Mouse (Mus musculus) telencephalon, adult 2 months (tissue): ENCODE results near the gene Faxc.

Source experiments
- DNase-seq: peaks from one replicate; pipeline ENCODE4 v3.0.0-alpha.2; 2011; ENCODE audit warnings: low read depth, low spot score

The Faxc gene

GRCm38 (mm10) chr4:21930971-21931771, at the start of gene Faxc:
Gene Faxc (plus strand): TSS chr4:21931329.
- no peak for DNase-seq

- DNase-seq, result no peak
Measured at GRCm38 (mm10) chr4:21882806-21883205, 48.3 kb upstream of the Faxc start.

GRCm38 (mm10) chr4:21885831-21886230, 45.3 kb upstream of the Faxc start:
- DNase-seq, result no peak

GRCm38 (mm10) chr4:21931772-21932630, 872 bp downstream of the Faxc start:
- DNase-seq, result no peak

- no peak for DNase-seq
Measured at GRCm38 (mm10) chr4:21935378-21935777, 4.2 kb downstream of the Faxc start.

GRCm38 (mm10) chr4:21936424-21936823, 5.3 kb downstream of the Faxc start:
- no peak for DNase-seq

GRCm38 (mm10) chr4:21937890-21938289, 6.8 kb downstream of the Faxc start:
- no peak for DNase-seq

GRCm38 (mm10) chr4:21944672-21945071, 13.5 kb downstream of the Faxc start:
- DNase-seq, result no peak

- peak; percentile 41 for DNase-seq
Measured at GRCm38 (mm10) chr4:21951444-21951843, 20.3 kb downstream of the Faxc start.

GRCm38 (mm10) chr4:21952255-21952654, 21.1 kb downstream of the Faxc start:
- peak; percentile 46 for DNase-seq

- DNase-seq, result no peak
Measured at GRCm38 (mm10) chr4:21957570-21958321, 26.6 kb downstream of the Faxc start.

- DNase-seq, result peak; percentile 49
Measured at GRCm38 (mm10) chr4:21971949-21972348, 40.8 kb downstream of the Faxc start.

GRCm38 (mm10) chr4:21974126-21974525, 43.0 kb downstream of the Faxc start:
- no peak for DNase-seq

GRCm38 (mm10) chr4:21980471-21980870, 49.3 kb downstream of the Faxc start:
- no peak for DNase-seq

GRCm38 (mm10) chr4:21982449-21982848, 51.3 kb downstream of the Faxc start:
- peak; percentile 72 for DNase-seq

GRCm38 (mm10) chr4:21986857-21987256, 55.7 kb downstream of the Faxc start:
- no peak for DNase-seq

GRCm38 (mm10) chr4:21987460-21987859, 56.3 kb downstream of the Faxc start:
- DNase-seq, result no peak

GRCm38 (mm10) chr4:21989571-21990091, 58.5 kb downstream of the Faxc start:
- DNase-seq, result no peak

GRCm38 (mm10) chr4:21990580-21991235, 59.6 kb downstream of the Faxc start:
- no peak for DNase-seq

GRCm38 (mm10) chr4:22017656-22018379, 86.7 kb downstream of the Faxc start:
- DNase-seq, result peak; percentile 63
